Mouse (Mus musculus): ENCODE data around the gene Krt81.

GRCm38 (mm10) chr15:101469093-101469492 is 5.5 kb upstream of the Krt81 start:
- TF ChIP-seq CTCF (IDR thresholded peaks at IDR 0.05; ENCODE audit: extremely low read depth, insufficient read length, insufficient replicate concordance, low read depth, low read length) = no peak
- no peak for TF ChIP-seq POLR2A (IDR thresholded peaks at IDR 0.05; ENCODE audit: low read depth, low read length)

Measured in small intestine, adult 2 months (tissue).